Mouse (Mus musculus) forebrain, embryonic 15.5 days (tissue): Measurements from ENCODE around the gene Irf6. TPM values are rescaled to one million over a fixed set of nuclear protein-coding genes. Genes with fewer than 3 reads are reported as not detected.

Experiments
- ATAC-seq: fragments of 200-750 bp; cut with Nextera tagmentation; replicated peaks from 2 replicates; pipeline ENCODE4 v1.8.0; 2017; ENCODE audit warnings: mild to moderate bottlenecking, moderate TSS enrichment, moderate library complexity
- H3K27ac ChIP-seq: fragments of 300-500 bp; sonication (generic); replicated peaks from 2 replicates; pipeline ENCODE4 v1.5.1; 2015; ENCODE audit warnings: mild to moderate bottlenecking, inconsistent platforms
- H3K27me3 ChIP-seq: fragments of 300-500 bp; sonication (generic); 2 replicates; pipeline ENCODE4 v1.6.1; 2015; ENCODE audit warnings: inconsistent platforms
- H3K36me3 ChIP-seq: fragments of 300-500 bp; sonication (generic); 2 replicates; pipeline ENCODE4 v1.6.1; 2015; ENCODE audit warnings: mild to moderate bottlenecking, inconsistent platforms
- H3K4me1 ChIP-seq: fragments of 300-500 bp; sonication (generic); 2 replicates; pipeline ENCODE4 v1.6.1; 2015; ENCODE audit warnings: inconsistent platforms
- H3K4me2 ChIP-seq: fragments of 300-500 bp; sonication (generic); replicated peaks from 2 replicates; pipeline ENCODE4 v1.6.1; 2015; ENCODE audit warnings: mild to moderate bottlenecking, inconsistent platforms
- H3K4me3 ChIP-seq: fragments of 300-500 bp; sonication (generic); 2 replicates; pipeline ENCODE4 v1.5.1; 2015; ENCODE audit warnings: mild to moderate bottlenecking, inconsistent platforms
- H3K9ac ChIP-seq: fragments of 300-500 bp; sonication (generic); replicated peaks from 2 replicates; pipeline ENCODE4 v1.6.1; 2015; ENCODE audit warnings: mild to moderate bottlenecking, inconsistent platforms
- H3K9me3 ChIP-seq: fragments of 300-500 bp; sonication (generic); 2 replicates; pipeline ENCODE4 v1.6.1; 2016; ENCODE audit warnings: inconsistent platforms
- WGBS: fragments of 180-500 bp; shearing (Covaris S2); methylation state at CpG from one replicate; pipeline ENCODE4 v1.1.7; 2015; ENCODE audit warnings: mixed read lengths; 5-methylcytosine and 5-hydroxymethylcytosine counted together
- polyA plus RNA-seq: library from polyadenylated mRNA; unstranded; fragments of >200 nt; fragmentation: Nextera tagmentation; extraction: Ambion mirVana; gene quantifications from 2 replicates; pipeline ENCODE4 v1.2.1, GENCODE M21; 2015

Gene Irf6
- polyA plus RNA-seq, 1 experiment from 2014 or later, result 0.52 TPM

- H3K27ac ChIP-seq, result no peak within 1 kb of the TSS
- ATAC-seq, result no peak
- H3K9me3 ChIP-seq, result no peaks in the 10 kb centered on the region
- no peaks in the 10 kb centered on the region for H3K27me3 ChIP-seq
- H3K9ac ChIP-seq, result no peak within 1 kb of the TSS
- H3K4me2 ChIP-seq, result no peak within 1 kb of the TSS
- WGBS, result 88% methylated on average over 3 of the region's 3 CpGs
- no peaks in the 10 kb centered on the region for H3K36me3 ChIP-seq
- no peaks in the 10 kb centered on the region for H3K4me1 ChIP-seq
- H3K4me3 ChIP-seq, result no peak within 1 kb of the TSS
These were observed 54.6 kb downstream of the Irf6 start, which contains the start of gene Lamb3 for GRCm38 (mm10) chr1:193207503-193207902. TSS of gene Lamb3 (plus strand) at chr1:193207699.

DNA sequence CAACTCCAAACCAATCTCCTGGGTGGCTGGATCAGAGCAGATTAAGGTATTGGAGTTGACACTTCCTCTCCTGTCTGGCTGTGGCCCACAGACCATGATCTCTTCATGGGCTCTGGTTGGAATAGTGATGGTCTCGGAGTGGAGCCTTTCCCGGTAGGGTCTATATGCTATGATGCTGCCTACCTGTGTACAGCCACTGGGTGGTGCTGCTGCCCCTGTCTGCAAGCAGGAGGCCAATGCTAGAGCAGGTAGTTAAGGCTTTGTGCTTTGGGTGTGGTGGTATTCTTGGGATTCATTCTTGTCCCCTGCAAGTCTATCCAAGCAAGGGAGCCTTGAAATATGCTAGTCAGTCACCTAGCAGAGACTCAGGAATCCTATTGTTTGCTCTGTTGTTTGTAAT lies 55.3 kb downstream of the Irf6 start:
- Histone ChIP-seq H3K4me1 (no peaks in the 10 kb centered on the region), H3K9ac (no peak overlapping the region), H3K4me2 (no peak overlapping the region), H3K9me3 (no peaks in the 10 kb centered on the region), H3K27ac (no peak overlapping the region), H3K36me3 (no peaks in the 10 kb centered on the region), H3K27me3 (no peaks in the 10 kb centered on the region), H3K4me3 (no peak overlapping the region)
- ATAC-seq, result no peak
- 41% methylated on average over 2 of the region's 2 CpGs for WGBS

DNA sequence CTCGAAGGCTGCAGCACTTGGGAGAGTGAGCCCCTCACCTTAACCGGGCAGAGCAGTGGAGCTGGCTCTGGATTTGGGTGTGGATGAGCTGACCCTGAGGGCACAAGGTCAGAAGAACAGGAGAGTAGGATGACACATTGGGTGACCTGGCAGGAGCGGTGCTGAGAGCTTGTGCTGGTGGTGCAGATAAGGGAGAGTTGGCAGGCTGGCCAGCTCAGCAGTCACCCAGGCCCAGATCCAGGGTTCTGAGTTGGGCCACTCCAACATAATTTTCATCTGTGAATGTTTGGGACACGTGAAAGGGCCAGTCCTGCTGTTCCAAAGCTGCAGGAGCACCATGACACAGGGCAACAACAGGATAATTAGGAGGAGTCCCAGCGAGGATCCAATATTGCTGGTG lies 58.5 kb downstream of the Irf6 start:
- Histone ChIP-seq H3K4me3 (no peak overlapping the region), H3K27ac (no peak overlapping the region), H3K9ac (no peak overlapping the region), H3K36me3 (no peaks in the 10 kb centered on the region), H3K9me3 (no peaks in the 10 kb centered on the region), H3K27me3 (no peaks in the 10 kb centered on the region), H3K4me1 (no peaks in the 10 kb centered on the region), H3K4me2 (no peak overlapping the region)
- ATAC-seq, result no peak
- WGBS, result 78% methylated on average over 5 of the region's 5 CpGs

DNA sequence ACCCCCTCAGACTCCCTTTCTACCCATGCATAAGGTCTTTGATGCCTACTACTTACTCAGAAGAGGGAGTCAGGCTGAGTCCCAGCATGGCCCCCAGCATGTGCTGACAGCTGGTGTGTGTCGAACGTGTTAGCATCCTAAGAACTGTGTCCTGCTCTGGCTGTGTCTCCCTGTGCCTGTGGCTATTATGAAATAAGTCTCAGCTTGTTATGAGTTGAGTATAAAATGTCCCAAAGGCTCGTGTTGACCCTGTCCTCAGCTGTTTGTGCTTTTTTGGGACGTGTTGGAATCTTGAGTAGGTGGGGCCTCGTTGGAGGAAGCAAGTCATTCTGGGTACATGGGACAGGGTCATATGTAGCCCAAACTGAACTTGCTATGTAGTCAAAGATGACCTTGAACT lies 61.1 kb downstream of the Irf6 start:
- H3K4me3 ChIP-seq, result no peak overlapping the region
- ATAC-seq, result no peak
- no peak overlapping the region for H3K9ac ChIP-seq
- no peak overlapping the region for H3K27ac ChIP-seq
- WGBS, result 87% methylated on average over 5 of the region's 5 CpGs
- H3K4me1 ChIP-seq, result no peaks in the 10 kb centered on the region
- H3K4me2 ChIP-seq, result no peak overlapping the region
- no peaks in the 10 kb centered on the region for H3K9me3 ChIP-seq
- no peaks in the 10 kb centered on the region for H3K36me3 ChIP-seq
- H3K27me3 ChIP-seq, result no peaks in the 10 kb centered on the region

- H3K4me3 ChIP-seq, result no peak overlapping the region
- no peak overlapping the region for H3K27ac ChIP-seq
- no peaks in the 10 kb centered on the region for H3K9me3 ChIP-seq
- no peaks in the 10 kb centered on the region for H3K27me3 ChIP-seq
- no peak for ATAC-seq
- H3K36me3 ChIP-seq, result no peaks in the 10 kb centered on the region
- H3K4me1 ChIP-seq, result no peaks in the 10 kb centered on the region
- no peak overlapping the region for H3K9ac ChIP-seq
- 77% methylated on average over 3 of the region's 3 CpGs for WGBS
- H3K4me2 ChIP-seq, result no peak overlapping the region
These were observed 63.1 kb downstream of the Irf6 start for GRCm38 (mm10) chr1:193216000-193216399.

GRCm38 (mm10) chr1:193220408-193220807 lies 67.5 kb downstream of the Irf6 start:
- Histone ChIP-seq H3K36me3 (no peaks in the 10 kb centered on the region), H3K27ac (no peak overlapping the region), H3K9me3 (no peaks in the 10 kb centered on the region), H3K4me2 (no peak overlapping the region), H3K27me3 (no peaks in the 10 kb centered on the region), H3K4me3 (no peak overlapping the region), H3K9ac (no peak overlapping the region), H3K4me1 (no peaks in the 10 kb centered on the region)
- 68% methylated on average over 5 of the region's 5 CpGs for WGBS
- ATAC-seq, result no peak

Other genes starting within 250 kb of the Irf6 start
- 8.5 and 8.7 TPM in 2 replicates for gene Syt14, start 117.3 kb upstream of the Irf6 start, polyA plus RNA-seq
- 11.2 and 11.5 TPM in 2 replicates for gene Diexf, start 22.8 kb upstream of the Irf6 start, polyA plus RNA-seq
- 14.2 and 15.7 TPM in 2 replicates for gene A130010J15Rik, start 14.9 kb downstream of the Irf6 start, polyA plus RNA-seq
- 1.3 TPM in 2 replicates for gene Traf3ip3, start 48.6 kb downstream of the Irf6 start, polyA plus RNA-seq
- gene Lamb3, start 54.6 kb downstream of the Irf6 start, polyA plus RNA-seq, result 0.41 and 0.62 TPM in 2 replicates
- gene Hsd11b1, start 111.0 kb downstream of the Irf6 start, polyA plus RNA-seq, result 0.66 and 0.67 TPM in 2 replicates
- gene G0s2, start 120.1 kb downstream of the Irf6 start, polyA plus RNA-seq, result 5.1 and 5.3 TPM in 2 replicates
- 43.6 and 44.8 TPM in 2 replicates for gene Camk1g, start 217.2 kb downstream of the Irf6 start, polyA plus RNA-seq